Mouse (Mus musculus): Measurements from ENCODE around the gene Epb41l5.
A peak's percentile ranks its signal among the peaks of the same experiment; 100 is the strongest.

Gene Epb41l5

GRCm38 (mm10) chr1:119648205-119649111 is at the start of gene Epb41l5:
Epb41l5 (minus strand) TSS chr1:119649000.
- DNase-seq (ENCODE audit: low spot score in 2 of 2): peak; percentile 59 to 79

- no peak for DNase-seq (ENCODE audit: low spot score in 2 of 2)
These were observed 48.1 kb upstream of the Epb41l5 start for GRCm38 (mm10) chr1:119696860-119697259.

DNA sequence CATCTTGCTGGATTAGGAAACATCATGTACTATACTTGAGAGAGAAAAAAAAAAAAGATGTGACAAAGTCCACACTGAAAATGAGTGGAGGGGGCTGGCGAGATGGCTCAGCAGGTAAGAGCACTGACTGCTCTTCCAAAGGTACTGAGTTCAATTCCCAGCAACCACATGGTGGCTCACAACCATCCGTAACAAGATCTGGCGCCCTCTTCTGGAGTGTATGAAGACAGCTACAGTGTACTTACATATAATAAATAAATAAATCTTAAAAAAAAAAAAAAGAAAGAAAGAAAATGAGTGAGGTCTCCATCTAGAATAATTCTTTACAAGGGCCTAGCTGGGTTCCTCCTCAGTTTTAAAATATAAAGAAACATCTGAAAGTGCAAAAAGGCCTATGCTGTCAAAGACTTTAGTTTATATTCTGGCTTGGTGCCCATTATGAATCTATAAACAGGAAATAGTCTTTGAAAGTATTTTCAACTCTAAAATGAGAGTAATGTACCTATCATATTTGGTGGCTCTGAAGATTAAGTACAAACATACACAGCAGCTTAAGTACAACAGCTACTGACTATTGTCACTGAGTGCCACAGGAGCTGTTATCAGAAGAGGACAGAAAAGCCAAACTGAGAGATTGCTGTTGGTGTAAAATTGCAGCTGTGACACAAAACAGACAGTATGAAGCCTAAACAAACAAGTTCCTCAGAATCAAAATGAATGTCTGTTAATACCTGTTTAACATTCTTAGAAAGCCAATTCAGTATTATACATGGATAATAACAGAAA is 37.2 kb upstream of the Epb41l5 start:
- DNase-seq (ENCODE audit: low spot score in 2 of 2): no peak

- no peak for DNase-seq (ENCODE audit: low spot score in 2 of 2)
These were observed 32.9 kb upstream of the Epb41l5 start for GRCm38 (mm10) chr1:119681663-119682213.

- peak in 1 of 2 experiments; percentile 35 for DNase-seq (ENCODE audit: low spot score in 2 of 2)
These were observed 26.2 kb upstream of the Epb41l5 start for GRCm38 (mm10) chr1:119674984-119675383.

- no peak for DNase-seq (ENCODE audit: low spot score in 2 of 2)
These were observed 18.1 kb upstream of the Epb41l5 start for GRCm38 (mm10) chr1:119666904-119667303.

DNA sequence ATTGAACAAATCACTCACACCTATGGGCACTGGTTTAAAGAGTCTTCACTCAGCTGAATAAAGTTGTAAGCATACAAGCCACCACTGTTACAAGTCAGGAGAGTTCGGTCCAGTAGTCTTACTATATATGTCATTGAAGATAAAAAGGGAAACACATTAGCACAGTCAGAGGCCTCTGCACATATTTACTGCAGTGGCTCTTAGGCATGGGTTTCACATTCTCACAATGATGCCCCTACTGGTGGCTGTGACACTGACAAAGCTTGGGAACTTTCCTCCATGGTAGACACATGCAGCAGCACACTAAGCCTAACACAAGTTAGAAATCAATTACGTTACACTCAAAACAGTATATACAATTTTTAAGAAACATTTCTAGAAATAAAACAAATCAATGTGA is 5.5 kb upstream of the Epb41l5 start:
- DNase-seq (ENCODE audit: low spot score in 2 of 2): no peak

GRCm38 (mm10) chr1:119650386-119650785 is 1.6 kb upstream of the Epb41l5 start:
- DNase-seq (ENCODE audit: low spot score in 2 of 2): no peak

DNA sequence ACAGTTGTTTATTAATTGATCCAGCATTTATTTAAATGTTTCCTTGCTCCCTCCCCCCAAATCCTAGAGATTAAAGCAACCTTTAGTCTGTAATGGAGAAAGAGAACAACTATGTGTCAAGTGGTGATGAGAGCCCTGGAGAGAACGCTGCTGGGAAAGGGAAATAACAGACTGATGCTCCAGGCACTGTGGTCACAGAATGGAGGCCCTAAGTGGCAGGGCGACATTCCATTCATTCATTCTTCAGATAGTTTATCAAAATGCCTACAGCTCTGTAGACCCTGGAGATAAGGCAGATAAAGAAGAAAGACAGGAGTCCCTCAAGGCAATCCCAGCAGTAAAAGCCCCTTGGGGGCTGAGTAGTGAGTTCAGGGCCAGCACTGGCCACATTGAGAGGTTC is 827 bp upstream of the Epb41l5 start:
- DNase-seq (ENCODE audit: low spot score in 2 of 2): no peak

GRCm38 (mm10) chr1:119646356-119646755 is 2.4 kb downstream of the Epb41l5 start:
- DNase-seq (ENCODE audit: low spot score in 2 of 2): no peak

DNA sequence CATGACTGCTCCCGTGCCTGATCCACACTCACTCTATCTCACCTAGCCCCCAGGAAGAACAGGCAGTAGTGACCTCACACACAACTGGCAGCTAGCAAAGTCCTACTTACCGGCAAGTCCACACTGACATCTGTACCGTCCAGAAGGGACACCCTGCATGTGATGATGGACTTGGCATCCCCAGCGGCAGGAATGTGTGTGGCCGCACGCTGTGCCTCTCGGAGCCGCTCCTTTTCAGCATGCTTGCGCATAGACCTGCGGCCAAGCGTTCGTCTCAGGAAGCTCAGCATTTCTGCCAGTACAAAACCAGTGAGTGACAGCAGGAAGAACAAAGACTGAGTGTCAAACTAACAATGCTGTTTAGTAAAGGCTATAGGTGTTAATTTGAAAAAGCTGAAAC is 6.4 kb downstream of the Epb41l5 start:
- no peak for DNase-seq (ENCODE audit: low spot score in 2 of 2)

DNA sequence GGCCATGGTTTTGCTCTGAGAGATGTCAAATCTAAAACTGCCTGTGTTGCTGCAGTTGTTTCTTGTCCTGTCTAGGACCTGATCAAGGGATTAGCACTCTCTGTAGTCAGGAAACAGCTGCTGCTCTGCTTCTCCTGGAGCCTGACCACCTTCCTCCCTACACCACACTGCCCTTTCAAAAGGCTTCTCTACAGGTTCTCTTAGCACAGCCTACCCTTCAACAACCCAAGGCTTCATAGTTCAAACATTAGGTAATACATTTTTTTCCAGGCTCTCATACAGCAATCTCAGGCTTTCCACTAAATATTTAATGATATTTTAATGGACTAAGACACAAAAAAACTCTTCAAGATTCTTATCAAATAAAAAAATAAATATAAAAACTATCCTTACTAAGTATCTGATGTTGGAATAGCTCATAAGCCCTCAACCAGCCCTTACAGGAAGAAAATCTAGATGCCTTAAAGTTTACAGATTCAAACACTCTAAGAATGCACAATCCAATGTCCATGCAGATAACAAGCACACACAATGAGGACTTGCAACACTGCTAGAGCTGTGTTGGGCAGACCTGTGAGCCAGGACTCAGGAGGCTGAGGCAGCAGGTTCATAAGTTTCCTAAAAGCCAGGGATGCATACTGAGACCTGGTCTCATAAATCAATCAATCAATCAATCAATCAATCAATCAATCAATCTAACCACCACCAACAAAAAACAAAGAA is 7.5 kb downstream of the Epb41l5 start:
- no peak for DNase-seq (ENCODE audit: low spot score in 2 of 2)

GRCm38 (mm10) chr1:119640006-119640405 is 8.8 kb downstream of the Epb41l5 start:
- no peak for DNase-seq (ENCODE audit: low spot score in 2 of 2)

DNA sequence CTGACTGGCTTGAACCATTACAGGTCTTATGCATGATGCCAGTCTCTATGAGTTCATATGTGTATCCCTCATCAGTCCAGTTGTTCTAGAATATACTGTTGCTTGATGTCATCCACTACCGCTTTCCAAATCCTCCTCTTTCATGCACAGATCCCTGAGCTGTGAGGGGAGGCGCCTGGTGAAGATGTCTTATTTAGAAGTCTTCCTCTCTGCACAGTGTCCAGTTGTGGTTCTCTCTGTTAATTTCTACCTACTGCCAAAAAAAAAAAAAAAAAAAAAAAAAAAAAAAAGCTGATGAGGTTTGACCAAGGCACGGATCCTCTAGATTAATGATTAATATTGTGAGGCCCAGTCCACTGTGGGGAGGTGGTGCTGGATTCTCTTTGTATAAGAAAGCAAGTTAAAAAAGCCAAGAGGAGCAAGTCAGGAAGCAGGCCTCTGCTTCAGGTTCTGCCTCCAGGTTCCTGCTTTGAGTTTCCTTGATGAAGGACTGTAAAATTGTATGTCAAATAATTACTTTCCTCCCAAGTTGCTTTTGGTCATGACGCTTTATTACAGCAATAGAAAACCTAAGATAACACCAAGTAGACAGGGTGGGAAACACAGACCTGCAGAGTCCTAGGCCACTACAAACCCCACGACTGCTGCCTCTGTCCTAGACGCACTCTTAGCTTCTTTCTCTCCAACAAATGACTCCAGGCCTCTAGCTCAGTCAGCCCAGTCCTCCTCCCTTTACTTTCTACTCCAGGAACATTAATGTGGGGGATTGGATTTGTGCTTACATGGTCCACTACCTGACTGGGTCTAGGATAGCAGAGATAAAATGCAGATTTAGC is 11.4 kb downstream of the Epb41l5 start:
- DNase-seq (ENCODE audit: low spot score in 2 of 2): no peak

DNA sequence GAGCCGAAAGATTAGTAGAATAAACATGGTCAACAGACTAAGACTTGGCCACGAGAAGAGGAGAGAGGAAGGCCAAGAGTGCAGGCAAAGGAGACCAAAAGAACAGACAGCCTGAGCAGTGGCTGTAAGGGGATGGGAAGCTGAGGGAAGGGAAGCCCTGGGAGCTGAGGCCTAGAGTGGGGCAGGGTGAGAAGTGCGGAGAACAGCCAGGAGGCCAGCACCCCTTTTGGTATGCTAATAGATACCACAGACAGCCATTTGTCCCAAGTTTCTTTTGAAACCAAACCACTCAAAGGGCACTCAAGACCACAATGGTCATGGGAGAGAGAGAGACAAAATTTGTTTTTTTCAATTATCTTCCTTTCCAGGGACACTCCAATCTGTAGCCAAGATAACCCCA is 14.1 kb downstream of the Epb41l5 start:
- DNase-seq (ENCODE audit: low spot score in 2 of 2): no peak

GRCm38 (mm10) chr1:119630428-119630827 is 18.4 kb downstream of the Epb41l5 start:
- no peak for DNase-seq (ENCODE audit: low spot score in 2 of 2)

DNA sequence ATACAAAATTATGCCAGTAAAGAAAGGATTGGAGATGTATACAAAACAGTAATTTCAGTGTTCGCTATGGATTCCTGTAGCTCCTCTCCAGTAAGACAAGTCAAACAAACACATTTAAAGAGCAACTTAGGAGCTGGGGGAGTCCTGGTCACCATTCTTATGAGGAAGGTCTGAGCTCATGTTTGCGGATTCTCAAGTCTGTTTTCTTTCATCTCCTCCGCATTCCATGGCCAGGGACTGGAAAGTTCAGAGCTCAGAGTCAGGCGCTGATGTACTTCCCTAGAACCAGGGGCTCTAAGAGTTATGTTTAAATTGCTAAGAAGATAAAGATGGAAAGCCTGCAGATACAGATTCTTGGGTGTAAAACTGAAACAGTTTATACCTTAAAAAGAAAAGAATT is 22.0 kb downstream of the Epb41l5 start:
- no peak for DNase-seq (ENCODE audit: low spot score in 2 of 2)

- DNase-seq (ENCODE audit: low spot score in 2 of 2): no peak
These were observed 24.4 kb downstream of the Epb41l5 start for GRCm38 (mm10) chr1:119624444-119624843.

GRCm38 (mm10) chr1:119605396-119605795 is 43.4 kb downstream of the Epb41l5 start:
- no peak for DNase-seq (ENCODE audit: low spot score in 2 of 2)

DNA sequence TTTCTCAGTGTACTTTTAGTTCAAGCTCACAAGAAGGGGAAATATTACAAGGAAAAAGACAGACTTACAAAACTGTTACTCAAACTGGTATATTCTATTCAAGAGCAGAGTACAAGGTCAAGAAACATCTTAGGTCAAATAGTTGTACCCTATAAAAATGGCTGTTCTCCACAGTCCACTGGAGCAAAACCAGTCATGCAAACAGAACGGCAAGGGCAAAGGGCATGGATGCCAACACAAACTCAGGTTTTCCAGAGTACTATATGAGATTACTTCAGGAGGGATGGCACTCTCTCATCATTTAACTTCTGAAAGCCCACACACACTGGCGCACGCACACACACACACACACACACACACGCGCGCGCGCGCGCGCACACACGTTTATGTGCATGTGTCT is 46.4 kb downstream of the Epb41l5 start:
- no peak for DNase-seq (ENCODE audit: low spot score in 2 of 2)

- DNase-seq (ENCODE audit: low spot score in 2 of 2): no peak
These were observed 49.9 kb downstream of the Epb41l5 start for GRCm38 (mm10) chr1:119598855-119599254.
